ENCODE assay signal across 8 mouse cellular contexts in the genomic region with DNA sequence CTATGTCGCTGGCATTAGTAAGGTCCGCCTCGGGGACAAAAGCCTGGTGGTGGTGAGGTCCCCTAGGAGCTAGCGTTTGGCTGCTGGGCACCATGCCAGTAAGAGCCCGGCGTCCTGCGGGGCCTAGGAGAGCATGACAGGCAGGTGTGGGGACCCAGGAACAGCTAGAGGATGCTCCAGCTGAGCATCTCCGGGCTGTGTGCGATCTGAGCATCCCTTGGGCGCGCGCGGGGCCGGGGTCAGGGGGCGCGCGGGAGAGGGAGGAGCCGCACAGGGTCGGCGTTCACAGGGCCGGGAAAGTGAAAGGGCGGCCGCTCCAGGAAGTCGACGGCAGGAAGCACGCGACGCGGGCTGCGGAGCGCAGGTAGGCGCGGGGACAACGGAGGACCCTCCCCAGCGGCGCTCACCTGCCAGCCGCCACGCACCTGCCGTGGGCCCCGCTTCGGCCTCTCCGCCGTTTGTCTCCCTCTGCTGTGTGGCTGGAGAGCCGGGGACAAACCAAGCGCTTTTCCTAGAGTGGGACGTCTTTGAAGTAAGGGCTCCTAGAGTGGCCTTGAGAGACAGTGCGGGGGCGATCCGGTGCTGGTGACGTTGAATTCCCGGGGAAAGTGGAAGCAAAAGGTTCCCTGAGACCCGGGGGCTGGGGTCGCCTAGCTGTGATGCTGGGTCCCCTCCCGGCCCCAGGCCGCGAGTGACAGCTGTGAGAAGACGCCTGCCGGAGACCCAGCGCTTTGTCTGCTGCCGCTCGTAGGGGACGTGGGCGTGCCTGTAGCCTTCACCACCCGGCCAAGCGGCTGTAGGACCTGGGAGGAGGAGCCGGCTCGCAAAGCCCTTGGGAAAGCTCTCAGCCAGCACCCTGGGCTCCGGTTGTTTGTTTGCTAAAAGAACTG. TPM values are rescaled to one million over a fixed set of nuclear protein-coding genes. Genes with fewer than 3 reads are reported as not detected.
DNase-seq lines count a peak whose midpoint lies in the region; ATAC-seq and TF ChIP-seq lines count a peak whose summit lies in the region.

No protein-coding gene starts in this region.

- H3K4me3 ChIP-seq in CH12.LX (replicated peaks in 1 of 3; ENCODE audit: low read depth in 2 of 3, low read length in 2 of 3, poor library complexity in 1 of 3), result peak overlapping the region; percentile 45 to 83 (median 48)
- peak overlapping the region; percentile 53 for H3K4me3 ChIP-seq in forebrain, embryonic 13.5 days
- peak overlapping the region; percentile 67 for H3K4me3 ChIP-seq in lung, adult 2 months (replicated peaks; ENCODE audit: extremely low read depth, low read depth, low read length)
- peak overlapping the region; percentile 64 for H3K4me3 ChIP-seq in neural tube, embryonic 14.5 days (ENCODE audit: low read depth, low read length)

- dilution Hi-C loops in CH12.LX (cut with MboI; ENCODE audit: extremely low pct_ligation_motif_present, extremely low pct_unique_long_range_greater_than_20kb, low sequenced_read_pairs), result no loop called here

- peaks cover 2 to 38% of the 10 kb centered on the region in 2 experiments; a peak in 2 of 4 replicates for H3K4me1 ChIP-seq in CH12.LX (ENCODE audit: control insufficient read depth in 1 of 2, insufficient read depth in 2 of 2)
- H3K4me1 ChIP-seq in forebrain, embryonic 13.5 days, result peaks cover 27% of the 10 kb centered on the region
- peaks cover 10% of the 10 kb centered on the region for H3K4me1 ChIP-seq in lung, adult 2 months (ENCODE audit: control insufficient read depth, insufficient read depth, low read length)
- H3K4me1 ChIP-seq in neural tube, embryonic 14.5 days (ENCODE audit: control insufficient read depth, insufficient read depth, low read length), result peaks cover 13% of the 10 kb centered on the region; the same call in 1 of the 2 replicates

- peak; percentile 44; the same call in 1 of the 2 replicates for TF ChIP-seq POLR2A in CH12.LX (IDR thresholded peaks at IDR 0.05; ENCODE audit: low read depth, low read length)
- 0 out of 2 replicates have a peak, but pooled peaks have one; percentile 14 for TF ChIP-seq POLR2A in lung, adult 2 months (IDR thresholded peaks at IDR 0.05; ENCODE audit: borderline replicate concordance, extremely low read depth, low read depth, low read length)

- no peak for TF ChIP-seq RAD21 in CH12.LX (IDR thresholded peaks at IDR 0.05; ENCODE audit: low read depth, low read length)

- H3K36me3 ChIP-seq in CH12.LX (replicated peaks in 1 of 2; ENCODE audit: control insufficient read depth in 1 of 2, insufficient read depth in 1 of 2, low read length in 1 of 2), result no peaks in the 10 kb centered on the region
- H3K36me3 ChIP-seq in forebrain, embryonic 13.5 days (ENCODE audit: poor library complexity, severe bottlenecking), result no peaks in the 10 kb centered on the region
- H3K36me3 ChIP-seq in neural tube, embryonic 14.5 days (ENCODE audit: control insufficient read depth, insufficient read depth, low read length), result no peaks in the 10 kb centered on the region

- H3K9ac ChIP-seq in CH12.LX (ENCODE audit: insufficient read depth, low read depth), result peak overlapping the region; percentile 47
- peak overlapping the region; percentile 77 for H3K9ac ChIP-seq in forebrain, embryonic 13.5 days
- H3K9ac ChIP-seq in neural tube, embryonic 14.5 days (replicated peaks; ENCODE audit: low read depth, low read length), result peak overlapping the region; percentile 74

- no peaks in the 10 kb centered on the region for H3K79me2 ChIP-seq in CH12.LX (replicated peaks; ENCODE audit: control insufficient read depth, extremely low read depth, insufficient read depth, poor library complexity, severe bottlenecking)

- peak overlapping the region; percentile 1; the same call in 1 of the 2 replicates for H3K27ac ChIP-seq in CH12.LX (ENCODE audit: insufficient read depth, low read depth)
- H3K27ac ChIP-seq in forebrain, embryonic 13.5 days, result peak overlapping the region; percentile 64
- peak overlapping the region; percentile 76 for H3K27ac ChIP-seq in neural tube, embryonic 14.5 days (ENCODE audit: low read depth, low read length)

- no peak for TF ChIP-seq CTCF in CH12.LX (conservative IDR thresholded peaks at IDR 0.05 in 1 of 2, IDR thresholded peaks at IDR 0.05 in 1 of 2; ENCODE audit: low read depth in 2 of 2, low read length in 2 of 2)
- TF ChIP-seq CTCF in lung, adult 2 months (IDR thresholded peaks at IDR 0.05; ENCODE audit: insufficient read depth, low read length), result no peak

- intact Hi-C loops in heart, postnatal 14 days (cut with DNase I), result loop anchor here (2.0 kb wide), 1 partner anchor 13 kb away; no protein-coding TSS in a partner anchor

- no peaks in the 10 kb centered on the region for H3K9me3 ChIP-seq in CH12.LX (replicated peaks; ENCODE audit: low read length)
- H3K9me3 ChIP-seq in forebrain, embryonic 13.5 days (replicated peaks), result no peaks in the 10 kb centered on the region
- no peaks in the 10 kb centered on the region for H3K9me3 ChIP-seq in neural tube, embryonic 14.5 days (ENCODE audit: control insufficient read depth, low read length)

- no peak for TF ChIP-seq EP300 in CH12.LX (IDR thresholded peaks at IDR 0.05; ENCODE audit: low read length)

- in situ Hi-C loops in CH12.LX (cut with MboI; ENCODE audit: low pct_ligation_motif_present, low pct_unique_long_range_greater_than_20kb, low sequenced_read_pairs), result no loop called here

- DNase-seq in CH12.LX (ENCODE audit: extremely low read depth), result peak; percentile 26
- DNase-seq in heart, postnatal 14 days, result peak; percentile 83 to 86
- DNase-seq in kidney, postnatal 4 days, result peak; percentile 85 to 91
- peak; percentile 91 for DNase-seq in lung, adult 2 months
- peak; percentile 89 for DNase-seq in testis, postnatal 10 days (ENCODE audit: low spot score)

- H3K4me2 ChIP-seq in CH12.LX (ENCODE audit: insufficient read depth, low read depth, poor library complexity, severe bottlenecking), result peak overlapping the region; percentile 97
- peak overlapping the region; percentile 88 for H3K4me2 ChIP-seq in forebrain, embryonic 13.5 days
- peak overlapping the region; percentile 95 for H3K4me2 ChIP-seq in neural tube, embryonic 14.5 days (ENCODE audit: low read depth, low read length)

- peak; percentile 62; the same call in 1 of the 2 replicates for ATAC-seq in cerebellum, adult (ENCODE audit: insufficient number of reproducible peaks, low FRiP score, low TSS enrichment)
- ATAC-seq in forebrain, embryonic 13.5 days, result peak; percentile 80
- peak; percentile 85 for ATAC-seq in neural tube, embryonic 14.5 days (ENCODE audit: low read depth)

- under 1% methylated on average over 64 of the region's 68 CpGs for WGBS in forebrain, embryonic 13.5 days
- 1% methylated on average over 68 of the region's 68 CpGs for WGBS in lung, adult 2 months
- under 1% methylated on average over 68 of the region's 68 CpGs for WGBS in neural tube, embryonic 14.5 days

- peaks cover 40% of the 10 kb centered on the region for H3K27me3 ChIP-seq in CH12.LX (replicated peaks)
- H3K27me3 ChIP-seq in forebrain, embryonic 13.5 days, result no peaks in the 10 kb centered on the region
- H3K27me3 ChIP-seq in neural tube, embryonic 14.5 days (ENCODE audit: control insufficient read depth, insufficient read depth, low read length), result no peaks in the 10 kb centered on the region

TF ChIP-seq in CH12.LX, 34 proteins besides CTCF, POLR2A, EP300 and RAD21 (continues in another document):
- TF ChIP-seq IRF4 (IDR thresholded peaks at IDR 0.05; ENCODE audit: low read depth, low read length) (no peak), ZC3H11A (IDR thresholded peaks at IDR 0.05; ENCODE audit: low read depth, low read length) (no peak), MAX (IDR thresholded peaks at IDR 0.05; ENCODE audit: low read length) (peak; percentile 15; the same call in 1 of the 2 replicates), BHLHE40 (IDR thresholded peaks at IDR 0.05; ENCODE audit: low read depth, low read length) (no peak), MAZ (IDR thresholded peaks at IDR 0.05; ENCODE audit: low read depth, low read length) (no peak), ETS1 (conservative IDR thresholded peaks at IDR 0.05; ENCODE audit: low read depth, low read length) (no peak), SMC3 (IDR thresholded peaks at IDR 0.05; ENCODE audit: low read depth, low read length) (no peak), MXI1 (IDR thresholded peaks at IDR 0.05; ENCODE audit: low read depth, low read length) (peak; percentile 54), PAX5 (IDR thresholded peaks at IDR 0.05; ENCODE audit: low read length) (no peak), E2F4 (IDR thresholded peaks at IDR 0.05; ENCODE audit: insufficient replicate concordance, low read depth, low read length) (no peak), NRF1 (IDR thresholded peaks at IDR 0.05; ENCODE audit: low read depth, low read length) (peak; percentile 33; the same call in 1 of the 2 replicates), SIN3A (IDR thresholded peaks at IDR 0.05; ENCODE audit: low read length) (peak; percentile 41), KAT2A (IDR thresholded peaks at IDR 0.05; ENCODE audit: insufficient replicate concordance, low read length) (no peak), ZMIZ1 (IDR thresholded peaks at IDR 0.05; ENCODE audit: low read depth, low read length) (no peak), POLR2AphosphoS2 (IDR thresholded peaks at IDR 0.05; ENCODE audit: low read depth, low read length) (no peak), TCF12 (IDR thresholded peaks at IDR 0.05; ENCODE audit: low read depth, low read length) (no peak), NELFE (IDR thresholded peaks at IDR 0.05; ENCODE audit: low read depth, low read length) (no peak), ELF1 (IDR thresholded peaks at IDR 0.05; ENCODE audit: low read depth, low read length) (no peak; the same call in 1 of the 2 replicates), MAFK (IDR thresholded peaks at IDR 0.05; ENCODE audit: insufficient replicate concordance, low read length) (no peak), MYC (IDR thresholded peaks at IDR 0.05; ENCODE audit: low read depth, low read length) (no peak)

RNA-seq across cellular contexts. Expression of a gene that starts 9.5 kb away (rescaled TPM):
- 4.7 and 6.6 TPM in 2 replicates for total RNA-seq in CH12.LX (2012; rRNA removed)
- total RNA-seq in CH12.LX (2014; rRNA removed), result 1.9 and 2.1 TPM in 2 replicates
- polyA plus RNA-seq in CH12.LX (2012; ENCODE audit: insufficient read length, low read depth), result 2.2 and 2.4 TPM in 2 replicates
- polyA plus RNA-seq in forebrain, embryonic 13.5 days (2015; fragmentation: Nextera tagmentation; extraction: Ambion mirVana), result 10.4 and 11.4 TPM in 2 replicates
- 10 to 100 TPM; 11.7 to 12.3 TPM for total RNA-seq in heart, postnatal 14 days (2021)
- 51.1 and 54.3 TPM in 2 replicates for polyA plus RNA-seq in lung, adult 2 months (2012; rRNA removed)
- polyA plus RNA-seq in neural tube, embryonic 14.5 days (2014; fragmentation: Nextera tagmentation; extraction: Ambion mirVana), result 10.1 and 10.5 TPM in 2 replicates

RNA-seq across cellular contexts. Expression of a gene that starts 19.0 kb away (rescaled TPM):
- not detected in 2 replicates for total RNA-seq in CH12.LX (2012; rRNA removed)
- total RNA-seq in CH12.LX (2014; rRNA removed), result not detected in 2 replicates
- polyA plus RNA-seq in CH12.LX (2012; ENCODE audit: insufficient read length, low read depth), result not detected in 2 replicates
- 4.0 and 5.2 TPM in 2 replicates for polyA plus RNA-seq in forebrain, embryonic 13.5 days (2015; fragmentation: Nextera tagmentation; extraction: Ambion mirVana)
- 1 to 10 TPM; 1.5 to 1.6 TPM for total RNA-seq in heart, postnatal 14 days (2021)
- 6.9 and 11.7 TPM in 2 replicates for polyA plus RNA-seq in lung, adult 2 months (2012; rRNA removed)
- 2.0 and 3.3 TPM in 2 replicates for polyA plus RNA-seq in neural tube, embryonic 14.5 days (2014; fragmentation: Nextera tagmentation; extraction: Ambion mirVana)

Comparison
In these comparisons a context has a peak if more than half of its experiments do, and no peak if none do; other contexts are left out.
1. Peak in every context shown above with its lines: DNase-seq, ATAC-seq, H3K4me3 ChIP-seq and H3K27ac ChIP-seq.
2. DNase-seq: peak in every context shown above with its lines; median percentile 91 in lung, adult 2 months; 89 in testis, postnatal 10 days; 88 in kidney, postnatal 4 days; 84 in heart, postnatal 14 days; 26 in CH12.LX.
3. H3K27ac ChIP-seq: peak in every context shown above with its lines; median percentile 76 in neural tube, embryonic 14.5 days; 64 in forebrain, embryonic 13.5 days; 1 in CH12.LX.